Mouse (Mus musculus) olfactory bulb, adult 2 months (tissue): ENCODE data around the gene Slfn14. TPM values are rescaled to one million over a fixed set of nuclear protein-coding genes. Genes with fewer than 3 reads are reported as not detected.
"Not testable (repeated sequence)": the region's sequence is repeated elsewhere in the genome, so short reads cannot be mapped to it uniquely, and the experiment has no call there.

ENCODE experiments used
- H3K27ac ChIP-seq: fragments of 200-500 bp; 2 replicates; pipeline ENCODE4 v1.5.1; 2012; ENCODE audit warnings: low read depth, low read length; ENCODE audit not compliant: insufficient read depth
- H3K4me1 ChIP-seq: fragments of 200-500 bp; 2 replicates; pipeline ENCODE4 v1.6.1; 2012; ENCODE audit warnings: low read length; ENCODE audit not compliant: control insufficient read depth, insufficient read depth
- H3K4me3 ChIP-seq: fragments of 200-500 bp; 2 replicates; pipeline ENCODE4 v1.5.1; 2012; ENCODE audit warnings: mild to moderate bottlenecking, low read depth, low read length, moderate library complexity; ENCODE audit not compliant: insufficient read depth
- CTCF ChIP-seq: fragments of 200-500 bp; IDR thresholded peaks from 2 replicates; pipeline ENCODE4 v1.5.1; 2012; ENCODE audit warnings: low read depth, mild to moderate bottlenecking, low read length, moderate library complexity; ENCODE audit not compliant: insufficient read depth
- POLR2A ChIP-seq: fragments of 200-500 bp; IDR thresholded peaks from 2 replicates; pipeline ENCODE4 v1.6.1; 2012; ENCODE audit warnings: mild to moderate bottlenecking, low read depth, low read length, moderate library complexity; ENCODE audit not compliant: insufficient read depth
- WGBS: fragments of 180-500 bp; shearing (Covaris S2); methylation state at CpG from one replicate; pipeline ENCODE4 v1.1.7; 2018; 5-methylcytosine and 5-hydroxymethylcytosine counted together
- polyA plus RNA-seq: library from polyadenylated mRNA; stranded (reverse); fragments of >200 nt; gene quantifications from 2 replicates; pipeline ENCODE4 v1.2.4, GENCODE M21; 2012; ENCODE audit warnings: low replicate concordance; ENCODE audit not compliant: missing spikeins, insufficient read depth, insufficient read length

Gene Slfn14
- polyA plus RNA-seq, 1 experiment = not detected

GRCm38 (mm10) chr11:83271151-83271950, 15.2 kb downstream of the Slfn14 start:
- H3K4me1 ChIP-seq = no peaks in the 10 kb centered on the region
- under 1% methylated on average over 26 of the region's 26 CpGs for WGBS
- H3K27ac ChIP-seq = peak overlapping the region; percentile 98
- H3K4me3 ChIP-seq = peak overlapping the region; percentile 70
- TF ChIP-seq CTCF = no peak
- peak; percentile 62; the same call in 1 of the 2 replicates for TF ChIP-seq POLR2A

GRCm38 (mm10) chr11:83270842-83271150, 15.7 kb downstream of the Slfn14 start:
- TF ChIP-seq POLR2A (no peak), CTCF (no peak)
- WGBS = under 1% methylated on average over 6 of the region's 6 CpGs

DNA sequence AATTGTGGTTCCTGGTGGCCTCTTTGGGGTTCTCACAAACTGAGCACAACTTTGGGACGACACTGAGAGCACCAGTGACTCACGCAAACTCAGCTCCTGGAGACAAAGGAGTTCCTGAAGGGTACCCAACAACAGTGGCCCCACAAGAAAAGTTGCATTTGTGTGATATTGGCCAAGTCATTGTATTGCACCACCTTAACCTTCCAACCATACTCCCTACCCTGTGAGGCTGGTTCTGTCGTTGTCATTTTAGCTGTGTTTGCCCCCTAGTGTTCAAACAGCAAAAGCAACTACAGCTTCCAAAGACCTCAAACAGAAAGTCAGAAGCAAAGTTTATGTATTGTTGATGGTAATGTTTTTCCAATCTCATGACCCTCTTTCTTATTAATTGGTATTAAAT, 23.4 kb downstream of the Slfn14 start:
- H3K4me1 ChIP-seq = no peaks in the 10 kb centered on the region
- no peak for TF ChIP-seq POLR2A
- no peak for TF ChIP-seq CTCF

More at GRCm38 (mm10) chr11:83270842-83271150, 15.7 kb downstream of the Slfn14 start:
- H3K27ac ChIP-seq = peak overlapping the region; percentile 98
- no peaks in the 10 kb centered on the region for H3K4me1 ChIP-seq
- H3K4me3 ChIP-seq = peak overlapping the region; percentile 70

GRCm38 (mm10) chr11:83262673-83263072, 23.9 kb downstream of the Slfn14 start:
- no peaks in the 10 kb centered on the region for H3K4me1 ChIP-seq
- no peak overlapping the region for H3K4me3 ChIP-seq
- H3K27ac ChIP-seq = no peak overlapping the region
- 98% methylated on average over 1 of the region's 1 CpGs for WGBS
- TF ChIP-seq POLR2A (no peak), CTCF (no peak)

More for the DNA sequence above, 23.4 kb downstream of the Slfn14 start:
- WGBS = 59% methylated on average over 3 of the region's 3 CpGs
- no peak overlapping the region for H3K4me3 ChIP-seq
- H3K27ac ChIP-seq = no peak overlapping the region

DNA sequence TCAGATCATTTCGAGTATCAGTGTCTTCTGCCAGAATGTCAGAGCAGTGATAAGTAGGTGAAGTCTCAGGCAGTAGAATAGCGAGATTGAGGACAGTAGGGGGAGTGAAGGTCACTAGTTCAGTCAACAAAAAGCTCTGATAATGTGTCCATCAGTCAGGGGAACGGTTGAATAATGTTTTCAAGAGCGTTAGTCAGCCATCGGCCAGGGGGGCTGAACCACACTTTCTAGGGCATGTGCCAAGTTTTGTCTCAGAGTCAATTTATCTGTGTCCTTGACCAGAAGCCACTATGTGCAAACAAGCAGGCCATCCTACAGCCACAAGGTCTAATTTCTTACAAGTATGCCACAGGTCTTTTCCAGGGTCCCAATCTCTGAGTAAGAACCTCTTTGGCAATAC, 29.3 kb downstream of the Slfn14 start:
- H3K4me1 ChIP-seq, H3K4me3 ChIP-seq: not testable (repeated sequence)
- WGBS = 56% methylated on average over 5 of the region's 5 CpGs

DNA sequence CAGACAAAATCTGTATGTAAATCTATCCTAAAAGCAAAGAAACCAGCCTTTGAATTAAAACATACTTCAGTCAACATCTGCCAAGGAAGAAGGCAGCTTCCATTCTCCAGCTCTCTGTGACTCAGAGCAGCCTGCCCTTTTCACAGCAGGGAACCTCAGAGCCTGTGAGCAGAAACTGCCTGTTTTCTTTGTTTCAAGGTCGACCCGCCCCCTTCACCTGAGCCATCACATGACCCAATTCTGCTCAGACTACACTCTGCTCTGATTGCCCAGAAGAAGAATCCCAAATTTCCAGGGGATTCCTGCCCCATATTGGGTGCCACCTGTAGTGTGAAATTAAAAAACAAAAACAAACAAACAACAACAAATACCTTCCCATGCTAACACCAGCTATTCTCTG, 46.7 kb downstream of the Slfn14 start:
- TF ChIP-seq CTCF (no peak), POLR2A (no peak)
- H3K4me3 ChIP-seq = no peak overlapping the region
- H3K27ac ChIP-seq = no peak overlapping the region
- WGBS = 12% methylated on average over 2 of the region's 2 CpGs
- no peaks in the 10 kb centered on the region for H3K4me1 ChIP-seq

More for the DNA sequence above, 29.3 kb downstream of the Slfn14 start:
- H3K27ac ChIP-seq = not testable (repeated sequence)

GRCm38 (mm10) chr11:83238389-83238788, 48.1 kb downstream of the Slfn14 start:
- Histone ChIP-seq H3K4me3 (no peak overlapping the region), H3K4me1 (no peaks in the 10 kb centered on the region), H3K27ac (no peak overlapping the region)
- TF ChIP-seq POLR2A (no peak), CTCF (no peak)
- WGBS = 94% methylated on average over 2 of the region's 2 CpGs

- not testable (repeated sequence) for H3K4me3 ChIP-seq, H3K27ac ChIP-seq, H3K4me1 ChIP-seq
- 84% methylated on average over 9 of the region's 9 CpGs for WGBS
These were observed 49.1 kb downstream of the Slfn14 start for GRCm38 (mm10) chr11:83237390-83237789.

GRCm38 (mm10) chr11:83233621-83234020, 52.9 kb downstream of the Slfn14 start:
- not testable (repeated sequence) for H3K4me3 ChIP-seq, H3K4me1 ChIP-seq, H3K27ac ChIP-seq
- WGBS = 44% methylated on average over 5 of the region's 5 CpGs

DNA sequence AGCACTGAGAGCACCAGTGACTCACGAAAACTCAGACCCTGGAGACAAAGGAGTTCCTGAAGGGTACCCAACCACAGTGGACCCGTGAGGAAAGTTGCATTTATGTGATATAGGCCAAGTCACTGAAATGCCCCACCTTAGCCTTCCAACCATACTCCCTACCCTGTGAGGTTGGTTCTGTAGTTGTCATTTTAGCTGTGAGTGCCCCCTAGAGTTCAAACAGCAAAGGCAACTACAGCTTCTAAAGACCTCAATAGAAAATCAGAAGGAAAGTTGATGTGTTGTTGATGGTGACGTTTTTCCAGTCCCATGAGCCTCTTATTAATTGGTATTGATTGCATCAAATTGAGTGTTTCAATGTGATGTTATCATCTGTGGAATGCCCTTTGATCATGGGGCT, 55.6 kb downstream of the Slfn14 start:
- 70% methylated on average over 3 of the region's 3 CpGs for WGBS
- Histone ChIP-seq H3K27ac (no peak overlapping the region), H3K4me3 (no peak overlapping the region), H3K4me1 (no peaks in the 10 kb centered on the region)
- TF ChIP-seq POLR2A (no peak), CTCF (no peak)
